Mouse (Mus musculus) spleen, postnatal 4 days (tissue): ENCODE measurements at regions not wholly inside any gene's neighbourhood (a gene's known extent, or its start where the extent isn't known, plus 50 kb on each side); places are given as distances from the start of the nearest gene placed in this dataset.

ENCODE experiments used
- DNase-seq, 2 experiments: peaks; one replicate each; pipeline ENCODE4 v3.0.0; 2022; ENCODE audit warnings: low spot score in 2 of 2

- DNase-seq = no peak
These were observed 114.3 kb upstream of the Cpm start for GRCm38 (mm10) chr10:117515039-117515438.

DNA sequence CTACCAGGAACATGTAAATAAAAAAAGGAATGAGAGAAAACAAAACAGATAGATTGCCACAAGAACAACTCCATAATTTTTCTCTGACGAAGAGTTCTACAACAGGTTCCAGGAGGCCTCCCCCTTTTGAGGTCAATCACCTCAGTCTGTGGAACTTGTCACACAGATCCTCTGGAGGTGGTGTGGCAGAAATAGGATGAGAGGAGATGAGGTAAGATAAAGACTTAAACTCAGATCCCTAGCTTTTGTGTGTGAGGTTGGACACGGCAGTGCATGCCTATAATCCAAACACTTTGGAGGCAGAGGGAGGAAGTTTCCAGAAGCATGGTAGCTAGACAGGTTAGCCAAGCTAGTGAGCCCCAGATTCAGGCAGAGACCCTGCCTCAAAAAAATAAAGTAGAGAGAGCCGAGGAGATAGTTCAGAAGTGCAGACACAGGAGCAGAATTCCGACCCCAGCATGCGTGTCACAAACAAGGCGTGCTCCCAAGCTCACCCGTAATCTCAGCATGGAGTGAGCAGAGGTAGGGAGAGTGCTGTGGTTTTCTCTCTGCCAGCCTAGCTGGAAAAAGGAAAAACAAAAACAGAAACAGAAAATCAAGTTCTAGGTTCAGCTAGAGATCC lies 115.3 kb upstream of the Cpm start:
- DNase-seq = no peak

GRCm38 (mm10) chr10:117512424-117513257 lies 116.7 kb upstream of the Cpm start:
- no peak for DNase-seq

- no peak for DNase-seq
These were observed 117.6 kb upstream of the Cpm start for GRCm38 (mm10) chr10:117511483-117512406.

- no peak for DNase-seq
These were observed 118.5 kb upstream of the Cpm start for GRCm38 (mm10) chr10:117510529-117511482.

DNA sequence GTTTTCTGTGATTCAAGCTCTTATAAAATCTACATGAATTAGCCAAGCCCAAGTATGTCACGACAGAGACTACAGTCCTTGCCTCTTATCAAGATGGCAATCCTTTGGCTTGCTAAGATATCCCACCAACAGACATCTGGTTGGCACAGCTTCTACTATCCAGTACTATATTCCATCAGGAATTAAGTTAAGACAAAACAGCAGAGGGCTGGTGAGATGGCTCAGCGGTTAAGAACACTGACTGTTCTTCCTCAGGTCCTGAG lies 119.1 kb upstream of the Cpm start:
- DNase-seq = no peak

- DNase-seq = no peak
These were observed 119.7 kb upstream of the Cpm start for GRCm38 (mm10) chr10:117509431-117510223.

DNA sequence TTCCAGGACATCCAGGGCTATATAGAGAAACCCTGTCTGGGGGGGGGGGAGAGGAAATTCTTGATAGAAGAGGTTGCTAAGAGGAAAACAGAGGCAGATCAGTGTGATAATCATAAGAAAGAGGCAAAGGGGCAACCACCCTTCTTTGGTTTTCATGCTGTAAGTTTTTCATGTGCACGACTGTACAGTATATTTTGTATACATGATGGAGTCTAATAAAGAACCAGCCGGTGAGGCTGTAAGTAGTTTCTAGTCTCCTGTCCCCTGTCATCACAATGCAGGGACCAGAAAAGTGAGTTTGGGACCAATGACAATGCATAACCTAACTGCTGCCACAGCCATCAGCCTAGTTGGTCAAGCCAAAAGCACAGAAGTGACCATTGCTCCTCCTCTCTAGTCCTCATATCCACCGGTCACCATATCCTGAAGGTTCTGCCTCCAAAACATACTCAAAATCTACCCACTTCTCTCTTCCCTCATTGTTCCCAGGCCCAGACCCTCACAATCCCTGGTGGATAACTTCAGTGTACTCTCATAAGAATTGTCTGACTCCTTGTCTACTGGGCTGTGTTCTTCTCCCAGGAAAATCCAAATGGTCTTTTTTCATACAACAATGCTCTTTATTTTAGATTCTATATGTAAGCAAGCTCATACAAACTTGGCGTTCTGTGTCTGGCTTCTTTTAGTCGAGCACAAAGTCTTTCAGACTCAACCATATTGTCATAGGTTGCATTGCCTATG lies 122.9 kb upstream of the Cpm start:
- DNase-seq = no peak

- DNase-seq = no peak
These were observed 123.8 kb upstream of the Cpm start for GRCm38 (mm10) chr10:117505529-117505928.

DNA sequence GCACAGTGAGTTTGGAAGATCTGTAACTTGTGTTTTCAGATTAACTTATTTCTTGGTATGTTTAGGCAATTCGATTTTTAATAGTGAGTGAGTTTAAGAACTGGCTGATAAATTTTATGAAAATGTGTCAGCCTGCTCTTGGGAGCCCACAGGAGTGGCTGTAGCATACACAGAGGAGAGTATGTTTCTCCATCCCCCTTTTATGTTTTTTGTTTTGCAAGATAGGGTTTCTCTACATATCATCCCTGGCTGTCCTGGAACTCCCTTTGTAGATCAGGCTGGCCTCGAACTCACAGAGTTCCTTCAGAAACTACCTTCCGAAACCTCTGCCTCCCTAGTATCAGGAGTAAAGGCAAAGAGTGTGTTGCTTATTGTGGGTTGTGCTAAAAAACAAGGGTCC lies 124.2 kb upstream of the Cpm start:
- no peak for DNase-seq

DNA sequence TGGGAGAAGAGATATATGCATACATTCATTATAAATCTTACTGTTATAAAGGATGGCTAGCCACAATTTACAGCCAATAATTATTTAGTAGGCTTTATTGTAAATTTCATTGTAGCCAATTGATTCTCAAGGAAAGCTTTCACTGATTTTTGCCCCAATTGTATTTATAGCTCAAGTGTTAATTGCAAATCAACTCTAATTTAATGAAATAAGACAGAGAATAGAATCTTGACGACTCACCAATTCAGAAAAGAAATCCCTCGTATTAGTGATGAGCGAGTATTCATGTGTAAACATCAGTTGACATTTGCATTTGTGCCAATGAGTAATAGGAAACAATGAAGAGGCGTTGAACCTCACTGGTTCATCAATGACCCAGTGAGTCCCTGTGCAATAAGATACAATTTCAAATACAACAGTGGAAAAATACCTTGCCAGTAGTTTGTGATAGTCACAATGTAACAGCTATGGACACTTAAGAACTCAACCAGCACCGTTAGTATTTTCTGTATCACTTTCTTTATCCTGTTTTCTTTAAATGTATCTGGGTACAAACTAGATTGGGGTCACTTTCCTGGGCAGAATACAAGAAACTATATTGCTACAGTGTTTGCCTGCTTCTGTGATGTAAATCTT lies 124.6 kb upstream of the Cpsf6 start:
- no peak for DNase-seq

- no peak for DNase-seq
These were observed 123.7 kb upstream of the Cpsf6 start for GRCm38 (mm10) chr10:117503222-117504184.

DNA sequence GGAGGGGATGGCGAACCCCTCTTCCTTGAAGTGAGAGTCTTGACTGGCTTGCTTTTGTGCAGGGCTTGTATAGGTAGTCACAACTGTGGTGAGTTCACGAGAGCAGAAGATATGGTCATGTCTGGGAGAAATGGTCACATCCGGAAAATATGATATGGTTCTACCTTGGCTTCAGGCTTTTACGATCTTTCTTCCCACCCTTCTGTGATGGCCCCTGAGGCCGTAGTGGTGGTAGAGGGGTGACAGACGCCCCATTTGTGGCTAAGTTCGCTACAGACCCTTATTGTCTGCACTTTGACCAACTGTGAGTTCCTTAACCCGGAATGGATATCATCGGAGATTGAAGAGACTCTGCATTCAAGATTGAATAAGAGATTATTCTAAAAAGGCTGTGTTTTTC lies 122.9 kb upstream of the Cpsf6 start:
- no peak for DNase-seq

DNA sequence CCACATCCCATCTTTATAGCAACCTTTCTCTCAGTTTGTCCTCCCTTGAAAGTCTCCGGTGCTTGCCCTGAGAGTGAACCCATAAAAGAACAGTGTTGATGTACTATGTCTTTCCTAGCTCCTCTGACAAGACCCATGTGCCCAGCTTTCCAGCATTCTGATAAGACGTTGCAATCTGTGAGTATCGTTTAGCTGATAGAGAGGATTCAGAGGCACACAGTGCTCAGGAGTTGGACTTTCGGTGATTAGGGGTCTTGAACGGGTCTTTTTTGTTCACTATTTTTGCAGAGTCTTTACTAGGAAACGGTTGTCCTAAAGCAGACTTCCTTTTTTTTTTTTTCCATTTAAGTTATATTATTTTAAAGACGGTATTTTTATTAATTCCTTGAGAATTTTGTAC lies 122.3 kb upstream of the Cpsf6 start:
- DNase-seq = no peak

- DNase-seq = no peak
These were observed 121.6 kb upstream of the Cpsf6 start for GRCm38 (mm10) chr10:117501426-117501825.

DNA sequence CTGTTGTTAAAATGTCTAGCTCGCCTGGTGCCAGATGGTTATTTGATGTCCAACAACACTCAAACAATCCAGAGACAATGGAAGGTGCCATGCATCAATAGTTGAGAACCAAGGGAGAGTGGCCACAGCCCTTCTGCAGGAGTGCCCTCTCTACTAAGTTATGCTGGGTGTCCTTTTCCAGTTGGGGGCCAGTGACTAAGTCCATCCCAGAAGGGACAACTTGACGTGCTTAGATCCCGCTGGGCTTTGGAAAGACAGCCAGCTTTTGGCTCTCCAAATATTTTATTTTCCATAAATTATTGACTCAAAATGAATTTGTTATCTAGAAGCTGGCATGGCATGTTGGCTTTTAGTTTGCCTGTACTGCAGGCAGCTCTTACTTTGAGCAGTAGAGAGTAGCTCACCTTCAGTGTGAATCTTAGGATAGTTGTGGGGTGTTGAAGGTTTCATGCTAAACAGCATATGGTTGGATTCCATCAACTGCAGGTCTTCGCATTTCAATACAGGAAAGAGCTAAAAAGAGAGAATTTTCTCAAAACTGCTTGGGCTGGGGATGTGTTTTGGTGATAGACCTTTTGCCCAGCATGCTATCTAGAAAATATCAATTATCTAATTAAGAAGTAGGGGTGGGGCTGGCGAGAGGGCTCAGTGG lies 120.8 kb upstream of the Cpsf6 start:
- no peak for DNase-seq

DNA sequence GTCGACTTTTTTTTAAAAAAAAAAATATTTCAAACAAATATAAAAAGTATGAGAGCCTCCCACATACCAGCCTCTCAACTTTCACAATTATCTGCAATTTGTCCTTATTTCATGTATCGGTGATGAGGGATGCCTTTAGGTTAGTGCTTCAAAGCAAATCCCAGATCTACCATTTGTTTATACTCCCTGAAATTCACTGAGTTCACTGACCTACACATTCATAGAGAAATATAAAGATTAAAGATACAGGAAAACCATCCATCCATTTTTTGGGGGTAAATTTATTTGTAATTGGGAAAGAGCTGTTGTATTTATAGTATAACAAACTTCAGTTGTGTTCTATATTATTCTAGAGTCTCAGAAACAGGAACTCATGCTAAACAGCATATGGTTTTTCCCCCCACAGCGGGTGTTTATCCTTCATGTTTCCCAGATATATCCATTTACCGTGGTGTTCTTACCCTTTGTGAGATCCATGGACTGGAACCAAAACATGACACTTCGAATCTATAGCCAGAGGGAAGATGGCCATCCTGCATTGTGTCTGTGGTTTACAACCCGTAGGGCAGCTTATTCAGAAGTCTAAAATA lies 120.1 kb upstream of the Cpsf6 start:
- DNase-seq = no peak
